Mouse (Mus musculus) G1E-ER4 (cell line): Measurements from ENCODE around the gene Ntmt1. TPM values are rescaled to one million over a fixed set of nuclear protein-coding genes. Genes with fewer than 3 reads are reported as not detected.

Experiments
- GATA1 ChIP-seq: IDR thresholded peaks from one replicate; pipeline ENCODE4 v1.8.0; 2012; ENCODE audit warnings: low read length, inconsistent platforms
- polyA plus RNA-seq: library from polyadenylated mRNA; stranded (reverse); fragments of >175 nt; gene quantifications from 2 replicates; pipeline ENCODE4 v1.2.3, GENCODE M21; 2012

The Ntmt1 gene
- polyA plus RNA-seq, 1 experiment = 78.9 TPM

- no peak for TF ChIP-seq GATA1
These were observed 26.0 kb downstream of the Ntmt1 start for GRCm38 (mm10) chr2:30833644-30834043.

GRCm38 (mm10) chr2:30834373-30835022 is 26.9 kb downstream of the Ntmt1 start, which contains the start of gene Prrx2:
Gene Prrx2, plus strand, starts transcription at chr2:30834972.
- no peak for TF ChIP-seq GATA1

- no peak for TF ChIP-seq GATA1
These were observed 28.8 kb downstream of the Ntmt1 start for GRCm38 (mm10) chr2:30836238-30836990.

- no peak for TF ChIP-seq GATA1
These were observed 35.0 kb downstream of the Ntmt1 start for GRCm38 (mm10) chr2:30842615-30843014.

- TF ChIP-seq GATA1 = no peak
These were observed 37.8 kb downstream of the Ntmt1 start for GRCm38 (mm10) chr2:30845152-30846070.

GRCm38 (mm10) chr2:30846236-30846635 is 38.6 kb downstream of the Ntmt1 start:
- TF ChIP-seq GATA1 = no peak

- no peak for TF ChIP-seq GATA1
These were observed 39.1 kb downstream of the Ntmt1 start for GRCm38 (mm10) chr2:30846723-30847122.

- TF ChIP-seq GATA1 = no peak
These were observed 40.6 kb downstream of the Ntmt1 start for GRCm38 (mm10) chr2:30848184-30848583.

- no peak for TF ChIP-seq GATA1
These were observed 43.0 kb downstream of the Ntmt1 start for GRCm38 (mm10) chr2:30850581-30850980.

- TF ChIP-seq GATA1 = no peak
These were observed 45.2 kb downstream of the Ntmt1 start for GRCm38 (mm10) chr2:30852771-30853313.

- TF ChIP-seq GATA1 = no peak
These were observed 49.5 kb downstream of the Ntmt1 start for GRCm38 (mm10) chr2:30857076-30857475.

GRCm38 (mm10) chr2:30859782-30860181 is 52.2 kb downstream of the Ntmt1 start:
- TF ChIP-seq GATA1 = no peak

- no peak for TF ChIP-seq GATA1
These were observed 54.5 kb downstream of the Ntmt1 start for GRCm38 (mm10) chr2:30862081-30862480.

GRCm38 (mm10) chr2:30863574-30863973 is 55.9 kb downstream of the Ntmt1 start:
- TF ChIP-seq GATA1 = no peak

- TF ChIP-seq GATA1 = no peak
These were observed 57.3 kb downstream of the Ntmt1 start for GRCm38 (mm10) chr2:30864968-30865381.

GRCm38 (mm10) chr2:30865426-30865825 is 57.8 kb downstream of the Ntmt1 start:
- no peak for TF ChIP-seq GATA1

GRCm38 (mm10) chr2:30870863-30871262 is 63.2 kb downstream of the Ntmt1 start:
- no peak for TF ChIP-seq GATA1

Other genes starting within 250 kb of the Ntmt1 start
- gene Cstad, start 212.8 kb upstream of the Ntmt1 start, polyA plus RNA-seq = 0.16 and 0.21 TPM in 2 replicates
- not detected in 2 replicates for gene 1700001O22Rik, start 4.2 kb upstream of the Ntmt1 start, polyA plus RNA-seq
- 44.5 and 49.3 TPM in 2 replicates for gene Asb6, start 22.5 kb downstream of the Ntmt1 start, polyA plus RNA-seq
- not detected in 2 replicates for gene Prrx2, start 27.1 kb downstream of the Ntmt1 start, polyA plus RNA-seq
- gene Ptges, start 122.0 kb downstream of the Ntmt1 start, polyA plus RNA-seq = not detected in 2 replicates
- gene Tor1b, start 145.1 kb downstream of the Ntmt1 start, polyA plus RNA-seq = 19.3 and 19.9 TPM in 2 replicates
- 95.5 and 111 TPM in 2 replicates for gene Tor1a, start 160.1 kb downstream of the Ntmt1 start, polyA plus RNA-seq
- 10.4 and 24.1 TPM in 2 replicates for gene BC005624, start 174.4 kb downstream of the Ntmt1 start, polyA plus RNA-seq
- gene Usp20, start 174.5 kb downstream of the Ntmt1 start, polyA plus RNA-seq = 6.3 and 9.2 TPM in 2 replicates